Mouse (Mus musculus) kidney, adult 2 months (tissue): ENCODE results near the gene Gm20489.

ENCODE experiments used
- CTCF ChIP-seq: fragments of 200-500 bp; conservative IDR thresholded peaks from 2 replicates; pipeline ENCODE4 v1.5.1; 2011; ENCODE audit warnings: low read depth, mild to moderate bottlenecking, control low read depth, low read length, moderate library complexity, mixed read lengths; ENCODE audit not compliant: insufficient read depth, insufficient read length
- POLR2A ChIP-seq: fragments of 200-500 bp; IDR thresholded peaks from one replicate; pipeline ENCODE4 v1.6.1; 2011; ENCODE audit warnings: low read depth, low read length, control low read depth

DNA sequence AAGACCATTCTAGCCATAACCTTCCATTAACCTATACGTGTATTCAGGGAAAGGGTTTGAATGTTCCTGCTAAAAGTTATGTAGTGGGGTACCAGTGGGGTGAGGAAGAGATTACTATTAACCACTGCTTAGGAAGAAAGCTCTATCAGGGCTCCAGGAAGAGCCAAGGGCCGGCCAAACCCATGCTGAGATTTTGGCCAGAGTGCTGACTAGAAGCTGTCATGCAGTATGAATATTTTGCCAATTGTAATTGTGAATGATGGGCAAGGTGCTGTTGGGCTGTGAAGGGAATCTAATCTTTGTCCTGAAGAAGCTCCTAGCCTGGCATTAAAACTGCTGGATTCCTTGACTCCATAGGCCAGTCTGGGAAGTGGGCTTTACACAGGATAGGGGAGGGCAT is 35.8 kb upstream of the Gm20489 start:
- TF ChIP-seq CTCF, result no peak
- no peak for TF ChIP-seq POLR2A
